Mouse (Mus musculus) bone marrow macrophage, adult 2 months (primary cell): ENCODE data around the gene Xrcc5. TPM values are rescaled to one million over a fixed set of nuclear protein-coding genes. Genes with fewer than 3 reads are reported as not detected.

Source experiments
- H3K27ac ChIP-seq: 2 replicates; pipeline ENCODE4 v1.5.1; 2012; ENCODE audit warnings: low read depth, low read length; ENCODE audit not compliant: insufficient read depth
- H3K4me1 ChIP-seq: 2 replicates; pipeline ENCODE4 v1.6.1; 2012; ENCODE audit warnings: low read length; ENCODE audit not compliant: control insufficient read depth, insufficient read depth
- H3K4me3 ChIP-seq: 2 replicates; pipeline ENCODE4 v1.5.1; 2012; ENCODE audit warnings: mild to moderate bottlenecking, low read length, moderate library complexity; ENCODE audit not compliant: insufficient read depth
- CTCF ChIP-seq: IDR thresholded peaks from 2 replicates; pipeline ENCODE4 v1.5.1; 2012; ENCODE audit warnings: low read depth, mild to moderate bottlenecking, low read length, moderate library complexity
- POLR2A ChIP-seq: IDR thresholded peaks from 2 replicates; pipeline ENCODE4 v1.6.1; 2012; ENCODE audit warnings: mild to moderate bottlenecking, low read depth, low read length, borderline replicate concordance
- polyA plus RNA-seq: library from polyadenylated mRNA; stranded (reverse); fragments of >200 nt; gene quantifications from 2 replicates; pipeline ENCODE4 v1.2.4, GENCODE M21; 2012; ENCODE audit not compliant: missing spikeins, insufficient read depth, insufficient read length

Xrcc5 gene
- polyA plus RNA-seq, 1 experiment: 0.99 TPM

DNA sequence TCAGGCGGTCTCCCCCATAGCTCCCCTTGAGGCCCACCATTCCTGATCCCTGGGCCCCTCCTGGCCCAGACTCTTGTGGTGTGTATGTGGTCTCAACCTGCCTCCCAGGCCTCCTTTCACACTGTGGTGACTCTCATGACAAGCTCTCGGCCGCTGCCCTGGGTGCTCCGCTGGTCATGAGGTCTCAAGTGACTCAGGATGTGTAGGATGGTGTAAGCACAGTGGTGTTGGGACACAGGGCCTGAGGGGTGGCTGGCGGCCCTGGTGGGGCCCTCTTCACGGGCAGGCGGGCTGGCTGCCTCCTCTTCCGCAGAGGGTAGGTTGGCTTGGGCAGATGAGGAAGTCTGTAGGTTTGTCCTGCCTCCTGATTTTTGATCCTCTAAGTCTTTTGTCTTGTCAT lies 121.3 kb downstream of the Xrcc5 start:
- Histone ChIP-seq H3K4me3 (no peak overlapping the region), H3K4me1 (peaks cover 21% of the 10 kb centered on the region), H3K27ac (peak overlapping the region; percentile 73)
- no peak for TF ChIP-seq CTCF
- no peak for TF ChIP-seq POLR2A

DNA sequence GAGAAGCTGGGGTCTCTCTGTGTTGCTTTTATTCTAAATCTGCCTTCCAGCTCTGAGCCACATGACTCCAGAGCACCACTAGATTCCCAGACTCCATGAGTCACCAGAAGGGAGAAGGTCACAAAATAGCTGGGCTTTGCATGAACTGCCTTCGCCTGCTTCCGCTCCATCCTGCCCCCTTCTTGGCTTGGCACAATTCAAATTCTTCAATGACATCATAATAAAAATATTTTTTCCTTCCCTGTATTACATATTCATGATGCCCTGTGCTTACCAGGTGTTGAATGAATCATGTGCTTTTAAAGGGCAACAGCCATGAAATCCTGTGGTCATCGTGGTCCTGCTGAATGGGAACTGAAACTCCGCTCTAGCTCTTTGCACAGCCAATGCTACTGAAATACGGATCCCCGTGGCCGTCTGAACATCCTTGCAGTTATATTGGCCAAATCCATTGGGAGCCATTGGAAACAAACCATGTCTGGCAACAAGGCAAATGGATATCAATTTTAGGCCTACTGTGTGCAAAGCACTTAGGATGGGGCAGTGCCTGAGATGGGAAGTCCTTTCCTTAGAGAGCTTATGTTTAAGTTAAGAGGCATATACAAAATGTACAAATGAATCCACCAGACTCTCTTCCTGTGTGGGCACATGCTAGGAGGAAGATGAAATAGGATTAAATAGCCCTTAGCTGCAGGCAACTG lies 122.0 kb downstream of the Xrcc5 start:
- Histone ChIP-seq H3K4me3 (no peak overlapping the region), H3K27ac (peak overlapping the region; percentile 73)
- TF ChIP-seq CTCF: no peak
- no peak for TF ChIP-seq POLR2A

DNA sequence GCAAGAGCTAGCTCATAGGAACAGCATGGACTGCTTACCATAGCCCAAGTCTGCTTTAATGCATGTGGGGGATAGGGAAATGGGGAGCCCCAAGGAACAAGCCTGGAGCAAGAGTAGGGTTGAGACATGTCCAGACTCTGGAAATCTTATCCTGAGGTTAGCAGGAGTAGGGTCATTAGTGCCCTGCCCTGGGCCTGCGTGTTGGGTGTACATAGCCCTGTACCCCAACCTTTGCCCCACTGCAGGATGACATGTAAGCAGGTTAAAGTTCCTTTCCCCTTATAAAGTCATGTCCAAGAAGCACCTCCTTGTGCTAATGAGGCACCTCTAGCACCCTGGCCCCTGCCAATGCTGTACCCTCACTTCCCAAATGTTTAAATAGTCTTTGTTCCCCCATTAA lies 125.4 kb downstream of the Xrcc5 start:
- no peak overlapping the region for H3K4me3 ChIP-seq
- H3K4me1 ChIP-seq: peaks cover 21% of the 10 kb centered on the region
- H3K27ac ChIP-seq: no peak overlapping the region
- TF ChIP-seq CTCF (no peak), POLR2A (no peak)

More for the DNA sequence above, 122.0 kb downstream of the Xrcc5 start:
- peaks cover 21% of the 10 kb centered on the region for H3K4me1 ChIP-seq

DNA sequence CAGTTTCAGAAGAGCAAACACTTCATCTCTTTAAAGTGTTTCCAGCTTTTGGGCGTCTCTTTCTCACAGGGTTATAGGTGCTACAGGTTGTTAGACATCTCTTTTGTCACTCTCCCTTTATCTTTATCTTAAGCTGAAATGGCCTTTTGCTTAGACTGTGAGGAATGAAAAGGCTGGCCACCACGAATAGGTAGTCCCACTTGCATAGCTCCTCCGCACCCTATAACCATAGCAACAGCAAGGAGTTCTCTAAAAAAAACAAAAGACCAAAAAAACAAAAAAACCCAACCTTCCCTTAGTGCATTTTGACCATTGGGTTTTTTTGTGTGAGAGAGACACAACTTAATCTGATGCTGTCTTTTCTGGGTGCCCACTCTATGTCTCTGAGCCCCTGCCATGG lies 127.3 kb downstream of the Xrcc5 start:
- Histone ChIP-seq H3K4me1 (peaks cover 7% of the 10 kb centered on the region), H3K27ac (no peak overlapping the region), H3K4me3 (no peak overlapping the region)
- no peak for TF ChIP-seq POLR2A
- no peak for TF ChIP-seq CTCF

DNA sequence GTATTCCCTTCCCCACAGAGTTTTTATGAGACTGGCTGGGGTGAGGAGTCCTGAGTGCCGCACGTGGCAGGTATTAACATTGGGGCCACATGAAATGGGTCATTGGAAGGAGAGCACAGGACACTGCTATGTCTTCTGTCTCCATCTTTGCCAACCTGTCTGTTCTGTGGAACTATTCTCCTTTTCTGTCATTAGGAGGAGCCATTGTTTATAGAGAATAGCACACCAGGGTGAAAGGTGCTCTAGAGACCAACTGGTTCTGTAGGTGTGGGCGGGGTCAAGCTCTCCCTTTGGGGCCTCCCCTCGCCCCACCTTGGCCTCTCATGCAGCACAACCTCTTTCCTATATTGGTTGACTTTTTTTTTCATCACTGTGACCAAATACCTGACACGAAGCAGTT lies 129.7 kb downstream of the Xrcc5 start:
- no peak for TF ChIP-seq CTCF

DNA sequence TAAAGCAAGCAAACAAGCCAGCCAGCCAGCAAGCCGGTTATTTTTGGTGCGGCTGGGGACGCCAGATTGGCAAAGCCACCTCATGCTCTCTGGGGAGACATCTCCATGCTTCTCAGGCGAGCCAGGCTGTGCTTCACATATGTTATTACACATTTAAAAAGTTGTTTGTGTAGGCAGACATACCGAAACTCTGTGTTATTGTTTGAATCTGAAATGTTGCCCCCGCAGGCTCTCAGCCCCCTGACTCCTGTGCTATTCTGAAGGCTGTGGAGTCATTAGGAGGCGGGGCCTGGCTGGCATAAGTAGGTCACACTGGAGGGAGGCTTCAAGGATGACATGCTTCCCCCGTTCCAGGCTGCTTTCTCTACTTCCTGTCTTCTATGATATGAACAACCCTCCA lies 131.9 kb downstream of the Xrcc5 start:
- no peak overlapping the region for H3K27ac ChIP-seq
- no peak overlapping the region for H3K4me3 ChIP-seq
- H3K4me1 ChIP-seq: no peaks in the 10 kb centered on the region
- TF ChIP-seq CTCF (no peak), POLR2A (no peak)

More for the DNA sequence above, 129.7 kb downstream of the Xrcc5 start:
- H3K4me3 ChIP-seq: no peak overlapping the region
- no peaks in the 10 kb centered on the region for H3K4me1 ChIP-seq
- H3K27ac ChIP-seq: no peak overlapping the region

DNA sequence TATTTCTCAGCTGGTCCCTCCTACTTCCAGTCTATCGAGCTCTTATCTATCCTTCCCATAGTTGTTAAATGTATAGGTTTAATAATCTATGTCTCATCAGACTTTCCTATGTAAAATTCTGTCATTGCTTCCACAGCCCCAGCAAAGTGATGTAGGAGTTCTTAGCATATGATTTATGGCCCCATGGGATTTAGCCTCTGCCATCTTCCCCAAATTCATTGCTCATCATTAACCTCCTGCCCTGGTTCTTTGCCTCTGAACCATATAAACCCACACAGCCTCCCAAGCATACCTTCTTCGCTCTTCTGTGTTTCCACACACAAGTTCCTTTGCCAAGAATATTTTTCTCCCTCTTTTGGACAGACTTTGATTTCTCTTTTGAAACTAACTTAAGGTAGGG lies 135.5 kb downstream of the Xrcc5 start:
- TF ChIP-seq POLR2A (no peak), CTCF (no peak)
- H3K4me1 ChIP-seq: no peaks in the 10 kb centered on the region
- no peak overlapping the region for H3K4me3 ChIP-seq
- H3K27ac ChIP-seq: no peak overlapping the region

Other genes with a start within 250 kb of the Xrcc5 start
- not detected in 2 replicates for gene Mreg, start 95.1 kb upstream of the Xrcc5 start, polyA plus RNA-seq
- 5.6 and 12.3 TPM in 2 replicates for gene Pecr, start 23.1 kb upstream of the Xrcc5 start, polyA plus RNA-seq
- not detected in 2 replicates for gene Tmem169, start 23.1 kb upstream of the Xrcc5 start, polyA plus RNA-seq
- not detected in 2 replicates for gene March4, start 229.5 kb downstream of the Xrcc5 start, polyA plus RNA-seq